Comparison of ENCODE assay signal across 14 mouse cellular contexts in the genomic region with DNA sequence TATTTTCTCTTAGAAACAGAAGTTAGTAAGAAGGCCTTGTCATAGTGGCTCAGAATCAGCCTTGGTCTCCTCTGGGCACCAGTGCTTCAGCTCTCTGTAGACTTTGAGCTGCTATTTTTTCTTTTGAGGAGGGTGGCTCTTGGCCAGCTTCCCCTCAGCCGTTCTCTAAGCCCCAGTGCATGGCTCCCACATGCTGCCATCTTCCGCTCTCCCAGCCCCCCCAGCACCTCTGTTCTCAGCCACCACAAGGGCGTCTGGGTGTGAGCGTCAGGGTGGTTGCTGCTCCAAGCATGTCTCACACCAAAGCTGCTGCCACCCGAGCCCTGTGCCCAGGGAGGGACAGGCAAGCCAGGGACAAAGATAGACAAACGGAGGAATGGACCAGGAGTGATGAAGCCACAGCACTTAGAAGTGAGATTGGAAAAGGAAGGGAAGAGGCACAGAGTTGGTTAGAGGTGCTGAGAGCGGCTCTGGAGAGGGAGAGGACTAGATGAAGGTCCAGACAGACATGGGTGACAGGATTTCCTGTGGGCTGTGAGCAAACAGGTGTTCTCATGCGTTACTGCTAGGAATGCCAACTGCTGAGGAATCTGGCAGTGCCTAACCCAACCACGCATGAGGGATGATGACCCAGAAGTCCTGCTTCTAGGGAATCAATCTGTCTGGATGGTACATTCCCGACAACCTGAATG. TPM values are rescaled to one million over a fixed set of nuclear protein-coding genes. Genes with fewer than 3 reads are reported as not detected.
DNase-seq lines count a peak whose midpoint lies in the region; TF ChIP-seq lines count a peak whose summit lies in the region.
"Had no signal": no experiment of that assay in that cellular context is flagged by ENCODE, and none has a peak within 500 bp of the region (broad histone marks: within the 10 kb centered on the region; RNA-seq: fewer than 3 reads in every experiment).

No protein-coding gene starts in this region.

- peak overlapping the region; percentile 76; the same call in 1 of the 2 replicates for H3K27ac ChIP-seq in left cerebral cortex, adult 2 months
- H3K27ac ChIP-seq: embryonic facial prominence, embryonic 13.5 days; hindbrain, embryonic 15.5 days had no signal

- TF ChIP-seq CTCF in left cerebral cortex, adult 2 months (IDR thresholded peaks at IDR 0.05) = no peak

- H3K4me3 ChIP-seq in left cerebral cortex, adult 2 months = no peak overlapping the region
- H3K4me3 ChIP-seq: embryonic facial prominence, embryonic 13.5 days; hindbrain, embryonic 15.5 days had no signal

- DNase-seq in heart, adult 11 months = peak; percentile 93
- DNase-seq in heart, postnatal 14 days = no peak
- DNase-seq in left cerebral cortex, adult 2 months (ENCODE audit: extremely low spot score in 1 of 2, low spot score in 2 of 2) = no peak
- DNase-seq in left cerebral cortex, adult 11 months (ENCODE audit: low spot score) = no peak
- DNase-seq in naive thymus-derived CD4-positive, alpha-beta T cell, adult 2 months (ENCODE audit: low read depth) = peak; percentile 57
- DNase-seq in thymus, postnatal 36 days = peak; percentile 57 to 73
- DNase-seq in embryo, embryonic 9.5 days (ENCODE audit: extremely low spot score) = no peak
- DNase-seq in adrenal gland, adult 2 months = no peak
- DNase-seq: cerebellum, adult 9-11 months; kidney, adult 8-10 months; lung, postnatal 36 days had no signal

- intact Hi-C loops in heart, postnatal 14 days (cut with DNase I) = no loop called here
- intact Hi-C loops in left cerebral cortex, adult 2 months (cut with DNase I) = no loop called here

RNA-seq across cellular contexts. Expression of gene Stard3, which starts 9.1 kb away (rescaled TPM):
- 10 to 100 TPM; 21.7 to 23.3 TPM for total RNA-seq in heart, postnatal 14 days (2021)
- 10 to 100 TPM; 35.7 to 42.4 TPM for total RNA-seq in left cerebral cortex, adult 2 months (2021)
- 10 to 100 TPM; 20.8 to 23.5 TPM for total RNA-seq in adrenal gland, adult 2 months (2021)
- polyA plus RNA-seq in adrenal gland, adult 2 months (2012; rRNA removed) = 65.3 and 67.8 TPM in 2 replicates

RNA-seq across cellular contexts. Expression of gene Tcap, which starts 16.3 kb away (rescaled TPM):
- total RNA-seq in heart, postnatal 14 days (2021) = 100 to 1,000 TPM; 841 to 967 TPM
- 1 to 10 TPM; 8.7 to 10.0 TPM for total RNA-seq in left cerebral cortex, adult 2 months (2021)
- under 1 TPM; 0.31 to 0.32 TPM for total RNA-seq in adrenal gland, adult 2 months (2021)
- 0.46 and 0.54 TPM in 2 replicates for polyA plus RNA-seq in adrenal gland, adult 2 months (2012; rRNA removed)
- polyA plus RNA-seq: hindbrain, embryonic 15.5 days had no signal

RNA-seq across cellular contexts. Expression of gene Pnmt, which starts 18.9 kb away (rescaled TPM):
- total RNA-seq in heart, postnatal 14 days (2021) = under 1 TPM; 0.41 to 0.61 TPM
- total RNA-seq in left cerebral cortex, adult 2 months (2021) = under 1 TPM in 1 of 2 experiments, not detected in 1; 0.51 TPM
- total RNA-seq in adrenal gland, adult 2 months (2021) = 100 to 1,000 TPM; 314 to 601 TPM
- polyA plus RNA-seq in adrenal gland, adult 2 months (2012; rRNA removed) = 379 and 598 TPM in 2 replicates
- polyA plus RNA-seq: spleen, adult 2 months had no signal

RNA-seq across cellular contexts. Expression of gene Ppp1r1b, which starts 19.1 kb away (rescaled TPM):
- 1 to 10 TPM; 1.8 to 3.0 TPM for total RNA-seq in heart, postnatal 14 days (2021)
- 100 to 1,000 TPM; 146 to 208 TPM for total RNA-seq in left cerebral cortex, adult 2 months (2021)
- under 1 TPM; 0.17 to 0.55 TPM for total RNA-seq in adrenal gland, adult 2 months (2021)
- 0.22 and 0.37 TPM in 2 replicates for polyA plus RNA-seq in adrenal gland, adult 2 months (2012; rRNA removed)

RNA-seq across cellular contexts. Expression of gene Pgap3, which starts 33.0 kb away (rescaled TPM):
- 10 to 100 TPM; 11.7 to 11.9 TPM for total RNA-seq in heart, postnatal 14 days (2021)
- total RNA-seq in left cerebral cortex, adult 2 months (2021) = 10 to 100 TPM; 10.2 to 11.9 TPM
- total RNA-seq in adrenal gland, adult 2 months (2021) = 1 to 10 TPM; 4.7 to 5.9 TPM
- polyA plus RNA-seq in adrenal gland, adult 2 months (2012; rRNA removed) = 18.4 and 20.3 TPM in 2 replicates

Comparison
In these comparisons a context has a peak if more than half of its experiments do, and no peak if none do; other contexts are left out.
1. DNase-seq: peak in heart, adult 11 months (single experiment), naive thymus-derived CD4-positive, alpha-beta T cell, adult 2 months (single experiment) and thymus, postnatal 36 days (2 of 2); none in heart, postnatal 14 days (0 of 2), left cerebral cortex, adult 2 months (0 of 2), left cerebral cortex, adult 11 months (single experiment), embryo, embryonic 9.5 days (single experiment) and adrenal gland, adult 2 months (single experiment).
2. RNA of gene Tcap, which starts 16.3 kb away (total RNA-seq): 841 to 967 TPM in heart, postnatal 14 days; 8.7 to 10.0 TPM in left cerebral cortex, adult 2 months and 0.31 to 0.32 TPM in adrenal gland, adult 2 months; every median in the first group is over 10 times any median in the second.
3. RNA of gene Pnmt, which starts 18.9 kb away (total RNA-seq): 314 to 601 TPM in adrenal gland, adult 2 months; 0.41 to 0.61 TPM in heart, postnatal 14 days and 0.51 TPM in left cerebral cortex, adult 2 months; every median in the first group is over 100 times any median in the second.